Mouse (Mus musculus) lung, postnatal 0 days (tissue): ENCODE data around the gene Vmn1r43. TPM values are rescaled to one million over a fixed set of nuclear protein-coding genes. Genes with fewer than 3 reads are reported as not detected.
"Not testable (repeated sequence)": the region's sequence is repeated elsewhere in the genome, so short reads cannot be mapped to it uniquely, and the experiment has no call there.

Experiments
- ATAC-seq: fragments of 200-750 bp; cut with Nextera tagmentation; 2 replicates; pipeline ENCODE4 v1.8.0; 2017; ENCODE audit warnings: moderate library complexity
- DNase-seq: peaks from one replicate; pipeline ENCODE4 v3.0.0-alpha.2; 2016; ENCODE audit warnings: low spot score
- H3K27ac ChIP-seq: fragments of 300-500 bp; sonication (generic); 2 replicates; pipeline ENCODE4 v1.5.1; 2014; ENCODE audit warnings: antibody characterized with exemption, mild to moderate bottlenecking, low read length, mixed read lengths
- H3K27me3 ChIP-seq: fragments of 300-500 bp; sonication (generic); replicated peaks from 2 replicates; pipeline ENCODE4 v1.6.1; 2014; ENCODE audit warnings: low read length, mixed read lengths; ENCODE audit not compliant: insufficient read depth
- H3K36me3 ChIP-seq: fragments of 300-500 bp; sonication (generic); 2 replicates; pipeline ENCODE4 v1.6.1; 2014; ENCODE audit warnings: low read length, mixed read lengths; ENCODE audit not compliant: insufficient read depth
- H3K4me1 ChIP-seq: fragments of 300-500 bp; sonication (generic); 2 replicates; pipeline ENCODE4 v1.6.1; 2014; ENCODE audit warnings: antibody characterized with exemption, low read depth, low read length, mixed read lengths; ENCODE audit not compliant: insufficient read depth
- H3K4me2 ChIP-seq: fragments of 300-500 bp; sonication (generic); replicated peaks from 2 replicates; pipeline ENCODE4 v1.6.1; 2014; ENCODE audit warnings: low read depth, mild to moderate bottlenecking, low read length, moderate library complexity, mixed read lengths
- H3K4me3 ChIP-seq: fragments of 300-500 bp; sonication (generic); 2 replicates; pipeline ENCODE4 v1.5.1; 2014; ENCODE audit warnings: low read depth, low read length
- H3K9ac ChIP-seq: fragments of 300-500 bp; sonication (generic); replicated peaks from 2 replicates; pipeline ENCODE4 v1.6.1; 2014; ENCODE audit warnings: low read depth, mild to moderate bottlenecking
- H3K9me3 ChIP-seq: fragments of 300-500 bp; sonication (generic); 2 replicates; pipeline ENCODE4 v1.6.1; 2016; ENCODE audit warnings: low read length, mixed read lengths
- CTCF ChIP-seq: IDR thresholded peaks from 2 replicates; pipeline ENCODE4 v1.5.1; 2016; ENCODE audit warnings: antibody characterized with exemption, mild to moderate bottlenecking
- EP300 ChIP-seq: IDR thresholded peaks from 2 replicates; pipeline ENCODE4 v1.6.1; 2016; ENCODE audit warnings: antibody characterized with exemption, mild to moderate bottlenecking, control low read depth
- WGBS: fragments of 180-500 bp; shearing (Covaris S2); extraction: QIAGEN DNeasy Blood & Tissue Kit; methylation state at CpG from one replicate; pipeline ENCODE4 v1.1.7; 2014; 5-methylcytosine and 5-hydroxymethylcytosine counted together
- polyA plus RNA-seq: library from polyadenylated mRNA; unstranded; fragments of >200 nt; fragmentation: Nextera tagmentation; extraction: Ambion mirVana; gene quantifications from 2 replicates; pipeline ENCODE4 v1.2.1, GENCODE M21; 2015

The Vmn1r43 gene
- polyA plus RNA-seq: 0.01 and 0.02 TPM in 2 replicates

- H3K9me3 ChIP-seq, H3K27ac ChIP-seq, H3K4me3 ChIP-seq, H3K4me2 ChIP-seq, H3K27me3 ChIP-seq, H3K4me1 ChIP-seq, ATAC-seq, H3K36me3 ChIP-seq, DNase-seq, H3K9ac ChIP-seq: not testable (repeated sequence)
- WGBS: 75% methylated on average over 3 of the region's 3 CpGs
Measured at GRCm38 (mm10) chr6:89876313-89876712, at the start of gene Vmn1r43, which contains the start of gene Vmn1r42. Gene Vmn1r43 (minus strand): TSS chr6:89876413. Gene Vmn1r42 (minus strand): TSS chr6:89876413.

- no peaks in the 10 kb centered on the region for H3K9me3 ChIP-seq
- no peak overlapping the region for H3K9ac ChIP-seq
- TF ChIP-seq CTCF: no peak
- TF ChIP-seq EP300: no peak
- WGBS: 37% methylated on average over 2 of the region's 2 CpGs
- no peaks in the 10 kb centered on the region for H3K4me1 ChIP-seq
- no peaks in the 10 kb centered on the region for H3K27me3 ChIP-seq
- no peak for DNase-seq
- no peak for ATAC-seq
- no peak overlapping the region for H3K4me3 ChIP-seq
- no peak overlapping the region for H3K27ac ChIP-seq
- no peaks in the 10 kb centered on the region for H3K36me3 ChIP-seq
- no peak overlapping the region for H3K4me2 ChIP-seq
Measured at GRCm38 (mm10) chr6:89883812-89884211, 7.6 kb upstream of the Vmn1r43 start.

- no peak for TF ChIP-seq EP300
- Histone ChIP-seq H3K4me2 (no peak within 1 kb of the TSS), H3K4me1 (no peaks in the 10 kb centered on the region), H3K4me3 (no peak within 1 kb of the TSS), H3K36me3 (no peaks in the 10 kb centered on the region), H3K27me3 (no peaks in the 10 kb centered on the region), H3K9me3 (no peaks in the 10 kb centered on the region), H3K27ac (no peak within 1 kb of the TSS), H3K9ac (no peak within 1 kb of the TSS)
- no peak for ATAC-seq
- no peak for DNase-seq
- 58% methylated on average over 1 of the region's 1 CpGs for WGBS
Measured at GRCm38 (mm10) chr6:89883360-89883759, 7.1 kb upstream of the Vmn1r43 start, which contains the start of gene Vmn1r44. Gene Vmn1r44 (plus strand): TSS chr6:89883660.

GRCm38 (mm10) chr6:89880867-89881266 lies 4.7 kb upstream of the Vmn1r43 start:
- no peak overlapping the region for H3K4me3 ChIP-seq
- no peak overlapping the region for H3K27ac ChIP-seq
- no peaks in the 10 kb centered on the region for H3K9me3 ChIP-seq
- no peak for TF ChIP-seq CTCF
- no peak for TF ChIP-seq EP300
- H3K36me3 ChIP-seq: no peaks in the 10 kb centered on the region
- H3K4me1 ChIP-seq: no peaks in the 10 kb centered on the region
- no peak for DNase-seq
- ATAC-seq: no peak
- H3K27me3 ChIP-seq: no peaks in the 10 kb centered on the region
- no peak overlapping the region for H3K9ac ChIP-seq
- no peak overlapping the region for H3K4me2 ChIP-seq

- Histone ChIP-seq H3K4me1 (no peaks in the 10 kb centered on the region), H3K9me3 (no peaks in the 10 kb centered on the region), H3K9ac (no peak overlapping the region), H3K36me3 (no peaks in the 10 kb centered on the region), H3K4me3 (no peak overlapping the region), H3K4me2 (no peak overlapping the region), H3K27ac (no peak overlapping the region), H3K27me3 (no peaks in the 10 kb centered on the region)
- DNase-seq: no peak
- no peak for ATAC-seq
- TF ChIP-seq EP300: no peak
- TF ChIP-seq CTCF: no peak
- whole genome bisulfite sequencing: 67% methylated on average over 2 of the region's 2 CpGs
Measured at GRCm38 (mm10) chr6:89876963-89877362, 750 bp upstream of the Vmn1r43 start.

- TF ChIP-seq EP300 (no peak), CTCF (no peak)
- Histone ChIP-seq H3K27me3 (no peaks in the 10 kb centered on the region), H3K9me3 (peaks cover 5% of the 10 kb centered on the region; the same call in 1 of the 2 replicates), H3K27ac (no peak overlapping the region), H3K4me3 (no peak overlapping the region), H3K4me2 (no peak overlapping the region), H3K4me1 (no peaks in the 10 kb centered on the region), H3K9ac (no peak overlapping the region), H3K36me3 (no peaks in the 10 kb centered on the region)
- no peak for DNase-seq
- ATAC-seq: no peak
- WGBS: 98% methylated on average over 2 of the region's 2 CpGs
Measured at GRCm38 (mm10) chr6:89867976-89868375, 8.2 kb downstream of the Vmn1r43 start.

GRCm38 (mm10) chr6:89867276-89867675 lies 8.9 kb downstream of the Vmn1r43 start:
- no peaks in the 10 kb centered on the region for H3K27me3 ChIP-seq
- DNase-seq: no peak
- no peak overlapping the region for H3K9ac ChIP-seq
- WGBS: 90% methylated on average over 2 of the region's 2 CpGs
- no peak overlapping the region for H3K4me3 ChIP-seq
- no peak overlapping the region for H3K4me2 ChIP-seq
- H3K36me3 ChIP-seq: no peaks in the 10 kb centered on the region
- no peak for ATAC-seq
- H3K27ac ChIP-seq: no peak overlapping the region
- TF ChIP-seq EP300 (no peak), CTCF (no peak)
- no peaks in the 10 kb centered on the region for H3K4me1 ChIP-seq
- H3K9me3 ChIP-seq: peaks cover 5% of the 10 kb centered on the region; the same call in 1 of the 2 replicates
